Mouse (Mus musculus) heart, postnatal 25 days (tissue): ENCODE results near the gene Kcnab3. TPM values are rescaled to one million over a fixed set of nuclear protein-coding genes. Genes with fewer than 3 reads are reported as not detected.
A peak's percentile ranks its signal among the peaks of the same experiment; 100 is the strongest.

Source experiments
- DNase-seq: peaks from one replicate; pipeline ENCODE4 v3.0.0; 2022; ENCODE audit warnings: low spot score
- intact Hi-C: fragments of 180-260 bp; cut with DNase I; formaldehyde crosslinking; loops from one replicate; pipeline ENCODE4 v1.15.1; 2025
- total RNA-seq, 2 experiments: library from RNA; stranded (reverse); gene quantifications; 2 replicates each; pipeline ENCODE4 v1.2.3; 2021

The Kcnab3 gene
- total RNA-seq, 2 experiments from 2014 or later, result 0.22 to 0.29 TPM

DNA sequence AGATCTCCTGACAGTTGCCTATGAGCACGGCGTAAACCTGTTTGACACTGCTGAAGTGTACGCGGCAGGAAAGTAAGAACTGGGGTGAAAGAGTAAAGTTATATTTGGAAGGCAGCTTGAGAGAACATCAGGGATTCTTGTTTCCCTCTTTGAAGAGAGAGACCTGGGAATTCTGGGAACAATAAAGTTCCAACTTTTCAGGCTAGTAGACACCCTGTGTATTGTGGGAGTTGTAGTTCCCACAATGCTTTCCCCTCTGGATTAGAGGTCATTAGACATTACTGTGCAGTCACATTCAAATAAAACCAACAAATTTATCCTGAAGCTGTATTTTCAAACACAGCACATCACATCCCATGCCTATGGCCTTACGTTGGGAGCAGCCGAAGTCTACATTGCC, 2.5 kb downstream of the Kcnab3 start:
- intact Hi-C loops, result no loop called here
- no peak for DNase-seq

DNA sequence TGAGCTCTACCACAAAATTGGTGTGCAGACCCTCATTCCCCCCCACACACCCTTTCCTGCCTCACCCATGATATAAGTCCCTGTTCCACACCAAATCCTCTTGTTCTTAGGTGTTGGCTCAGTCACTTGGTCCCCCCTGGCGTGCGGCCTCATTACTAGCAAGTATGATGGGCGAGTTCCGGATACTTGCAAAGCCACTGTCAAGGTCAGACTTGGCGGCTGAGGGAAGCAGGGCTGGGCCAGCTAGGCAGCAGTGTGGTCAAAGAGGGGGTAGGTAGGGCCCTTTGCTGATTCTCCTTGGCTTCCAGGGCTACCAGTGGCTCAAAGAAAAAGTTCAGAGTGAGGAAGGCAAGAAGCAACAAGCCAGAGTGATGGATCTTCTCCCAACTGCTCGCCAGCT, 5.1 kb downstream of the Kcnab3 start:
- no peak for DNase-seq
- intact Hi-C loops, result no loop called here

DNA sequence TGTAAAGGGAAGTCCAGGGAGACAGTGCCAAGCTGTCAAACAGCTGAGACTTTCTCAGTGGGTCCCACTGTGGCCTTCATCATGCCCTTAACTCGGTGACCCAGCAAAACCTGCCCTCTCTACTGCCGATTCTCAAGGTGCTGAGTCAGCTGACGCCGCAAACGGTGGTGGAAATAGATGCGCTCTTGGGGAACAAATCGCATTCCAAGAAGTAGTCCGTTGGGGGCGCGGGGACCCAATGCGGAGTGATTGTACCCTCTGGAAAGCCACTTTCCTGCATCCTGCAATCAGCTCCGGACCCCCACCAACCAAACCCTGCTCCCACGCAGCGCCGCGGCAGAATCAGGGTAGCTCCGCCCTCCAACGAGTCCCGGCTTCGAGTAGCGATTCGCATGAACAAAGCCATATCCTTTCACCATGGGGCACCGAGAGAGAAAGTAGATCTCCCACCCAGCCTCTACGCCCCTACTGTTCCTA, 5.9 kb downstream of the Kcnab3 start:
- DNase-seq, result peak; percentile 51
- intact Hi-C loops, result loop anchor here (2.0 kb wide), 1 partner anchor 59 kb away; no protein-coding TSS in a partner anchor

DNA sequence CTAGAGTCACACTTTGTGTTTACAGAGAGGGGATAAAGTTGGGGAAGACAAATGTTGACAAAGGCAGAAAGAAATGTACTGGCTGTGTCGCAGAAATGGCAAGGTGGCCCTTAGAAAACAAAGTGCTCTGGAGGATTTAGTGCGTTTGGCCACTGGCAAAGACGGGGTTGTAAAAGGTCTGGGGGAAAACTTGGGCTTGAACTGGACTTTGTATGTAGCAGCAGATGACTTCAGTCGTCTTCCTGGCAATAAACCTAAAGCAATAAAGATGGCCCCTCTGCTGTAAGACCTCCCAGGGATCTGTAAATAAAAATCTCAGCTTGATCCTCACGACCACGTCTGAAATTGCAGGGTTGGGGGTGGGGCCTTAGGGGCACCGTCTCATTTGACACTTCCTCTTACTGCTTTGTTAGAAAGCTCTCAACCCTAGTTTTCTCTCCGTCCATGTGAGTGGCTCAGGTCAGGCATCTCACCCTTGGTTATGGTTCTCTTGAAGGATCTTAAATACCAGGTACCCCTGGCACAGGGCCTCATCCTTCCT, 6.7 kb downstream of the Kcnab3 start:
- intact Hi-C loops, result loop anchor here (2.0 kb wide), 1 partner anchor 58 kb away; no protein-coding TSS in a partner anchor
- DNase-seq, result no peak

DNA sequence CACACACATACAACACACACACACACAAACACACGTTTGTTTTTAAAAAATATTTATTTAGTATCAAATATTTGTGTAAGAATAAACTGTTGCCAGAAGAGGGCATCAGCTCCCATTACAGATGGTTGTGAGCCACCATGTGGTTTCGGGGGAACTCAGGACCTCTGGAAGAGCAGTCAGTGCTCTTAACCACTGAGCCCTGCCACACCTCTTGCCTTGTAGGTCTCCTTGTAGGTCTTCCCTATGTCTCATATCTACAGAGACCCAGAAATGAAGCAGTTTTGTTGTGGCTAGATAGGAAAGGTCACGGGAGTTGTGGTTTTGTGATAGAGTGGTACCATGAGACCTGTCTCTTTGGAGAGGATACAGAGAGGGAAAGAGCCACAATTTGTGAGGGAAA, 7.9 kb downstream of the Kcnab3 start:
- DNase-seq, result no peak
- intact Hi-C loops, result loop anchor here (2.0 kb wide), 1 partner anchor 57 kb away; no protein-coding TSS in a partner anchor

DNA sequence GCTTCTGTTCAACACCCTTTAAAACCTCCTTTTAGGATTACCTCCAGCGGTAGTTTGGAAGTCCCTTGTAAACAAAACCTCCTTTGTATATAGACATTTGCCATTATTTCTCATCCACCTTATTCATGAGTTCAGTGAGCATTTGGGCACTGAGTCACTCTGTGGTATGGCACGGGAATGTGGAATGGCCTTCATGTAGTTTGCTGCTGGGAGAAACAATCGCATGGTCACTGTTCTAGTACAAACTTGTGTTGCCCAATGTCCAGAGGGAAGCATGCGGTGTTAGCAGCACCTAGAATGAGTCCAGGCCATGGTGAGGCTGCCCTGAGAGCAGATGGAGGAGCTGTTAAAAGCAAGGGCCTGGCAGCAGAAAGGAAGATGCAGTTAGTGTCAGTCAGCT, 8.7 kb downstream of the Kcnab3 start:
- DNase-seq, result no peak
- intact Hi-C loops, result no loop called here

DNA sequence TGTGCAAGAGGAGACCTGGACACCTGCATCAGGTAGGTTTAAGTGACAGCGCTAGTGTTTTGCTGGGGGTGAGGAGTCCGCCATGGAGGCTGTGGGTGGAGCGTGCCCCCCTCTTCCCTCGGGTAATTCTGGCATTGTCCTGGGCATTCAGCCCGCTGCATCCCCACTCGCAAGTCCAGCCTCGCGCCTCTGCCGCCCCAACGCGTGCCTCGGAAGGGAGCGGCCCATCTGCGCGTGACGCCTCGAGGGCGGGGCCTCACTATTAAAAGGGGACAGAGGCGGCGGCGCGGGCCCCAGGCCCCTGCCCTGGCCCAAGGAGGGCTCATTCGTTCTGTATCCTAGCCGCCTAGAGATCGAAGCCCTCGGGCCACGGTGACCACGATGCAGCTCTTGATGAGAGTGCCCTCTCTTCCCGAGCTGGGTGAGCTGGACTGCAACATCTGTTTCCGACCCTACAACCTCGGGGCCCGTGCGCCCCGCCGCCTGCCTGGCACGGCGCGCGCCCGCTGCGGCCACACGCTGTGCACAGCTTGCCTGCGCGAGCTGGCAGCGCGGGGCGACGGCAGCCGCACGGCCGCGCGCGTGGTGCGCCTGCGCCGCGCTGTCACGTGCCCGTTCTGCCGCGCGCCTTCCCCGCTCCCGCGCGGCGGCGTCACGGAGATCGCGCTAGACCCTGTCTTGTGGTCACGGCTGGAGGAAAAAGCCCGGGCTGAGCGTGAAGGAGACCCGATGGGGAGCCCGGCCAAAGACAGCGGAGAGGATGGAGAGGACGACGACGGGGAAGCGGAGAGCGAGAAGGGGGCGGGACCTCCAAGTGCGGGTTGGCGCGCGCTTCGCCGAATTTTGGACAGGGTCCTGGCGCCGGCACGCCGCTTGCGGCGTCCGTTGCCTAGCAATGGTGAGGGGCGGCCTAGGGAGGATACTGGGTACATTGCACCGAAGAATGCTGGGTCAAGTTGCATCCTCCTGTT, 14.4 kb downstream of the Kcnab3 start, which contains the start of gene Rnf227:
TSS of gene Rnf227 (plus strand) at position 301 of the 971 bp plus-strand sequence.
- intact Hi-C loops, result loop anchor here (2.0 kb wide), 1 partner anchor 26 kb away; no protein-coding TSS in a partner anchor
- DNase-seq, result peak; percentile 46

DNA sequence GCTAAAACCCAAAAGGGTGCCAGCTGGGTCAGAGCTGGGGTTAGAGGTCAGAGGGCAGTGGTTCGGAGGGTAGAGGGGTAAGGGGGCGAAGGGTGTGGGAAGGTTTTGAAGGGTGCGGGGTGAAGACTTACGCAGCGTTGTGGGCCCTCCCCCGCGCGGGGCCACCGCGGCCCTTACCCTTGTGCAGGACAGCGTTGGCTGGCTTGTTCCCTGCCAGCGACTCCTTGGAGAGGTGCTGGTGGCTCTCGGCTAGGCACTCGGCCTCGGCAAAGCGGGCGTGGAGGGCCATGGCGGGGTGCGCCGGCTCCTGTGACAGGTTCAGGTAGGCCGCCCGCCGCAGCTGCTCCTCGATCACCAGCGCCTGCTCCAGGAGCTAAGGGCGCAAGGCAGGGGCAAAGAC, 20.4 kb downstream of the Kcnab3 start:
- intact Hi-C loops, result no loop called here
- DNase-seq, result no peak

DNA sequence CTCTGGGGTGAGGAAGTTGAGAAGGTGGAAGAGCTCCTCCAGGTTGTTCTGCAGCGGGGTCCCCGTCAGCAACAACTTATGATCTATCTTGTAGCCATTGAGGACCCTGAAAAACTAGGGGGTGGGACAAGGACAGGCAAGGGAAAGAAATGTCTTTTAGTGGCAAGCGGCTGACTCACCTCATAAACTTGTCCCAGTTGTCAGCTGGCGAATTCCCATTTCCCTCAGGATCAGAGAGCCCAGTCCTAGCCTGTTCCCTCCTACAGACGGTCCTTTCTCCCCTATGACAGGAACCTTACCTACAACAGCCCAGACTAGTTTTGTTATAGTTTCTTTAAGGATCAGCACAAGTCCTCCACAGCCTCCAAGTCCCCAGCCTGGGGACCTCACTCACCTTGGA, 30.5 kb downstream of the Kcnab3 start:
- DNase-seq, result no peak
- intact Hi-C loops, result no loop called here

DNA sequence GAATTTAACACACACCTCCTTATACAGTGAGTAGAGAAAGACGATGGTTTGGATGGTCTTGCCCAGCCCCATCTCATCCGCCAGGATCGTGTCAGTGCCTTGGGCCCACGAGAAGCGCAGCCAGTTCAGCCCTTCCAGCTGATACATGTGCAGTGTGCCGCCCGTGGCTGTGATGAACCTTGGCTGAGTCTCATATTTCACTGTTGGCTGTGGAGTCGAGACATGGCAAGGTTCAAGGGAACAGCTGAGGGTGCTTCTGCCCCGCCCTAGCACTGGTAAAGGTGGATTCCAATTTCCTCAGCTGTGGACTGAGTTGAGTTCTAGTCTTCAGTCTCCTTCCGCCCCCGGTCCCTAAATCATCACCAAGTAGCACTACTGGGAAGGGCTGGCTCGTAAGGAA, 31.6 kb downstream of the Kcnab3 start:
- DNase-seq, result no peak
- intact Hi-C loops, result no loop called here

DNA sequence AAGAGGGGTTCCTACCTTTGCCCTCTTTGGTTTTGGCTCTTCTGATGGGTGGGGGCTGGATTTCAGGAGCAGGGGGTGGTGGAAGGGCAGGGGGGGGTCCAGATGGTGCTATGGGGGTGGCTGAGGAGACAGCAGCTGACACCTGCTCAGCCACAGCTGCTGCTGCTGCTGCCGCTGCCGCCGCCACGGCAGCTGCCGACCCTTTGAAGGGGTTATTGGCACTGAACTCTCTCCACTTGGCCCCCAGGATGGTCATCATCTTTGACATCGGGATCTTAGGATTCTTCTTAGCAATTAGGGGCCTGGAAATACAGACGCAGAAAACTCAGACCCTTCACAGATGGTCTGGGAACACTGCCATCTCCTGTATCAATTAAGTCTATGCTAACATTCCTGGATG, 36.0 kb downstream of the Kcnab3 start:
- no peak for DNase-seq
- intact Hi-C loops, result no loop called here

DNA sequence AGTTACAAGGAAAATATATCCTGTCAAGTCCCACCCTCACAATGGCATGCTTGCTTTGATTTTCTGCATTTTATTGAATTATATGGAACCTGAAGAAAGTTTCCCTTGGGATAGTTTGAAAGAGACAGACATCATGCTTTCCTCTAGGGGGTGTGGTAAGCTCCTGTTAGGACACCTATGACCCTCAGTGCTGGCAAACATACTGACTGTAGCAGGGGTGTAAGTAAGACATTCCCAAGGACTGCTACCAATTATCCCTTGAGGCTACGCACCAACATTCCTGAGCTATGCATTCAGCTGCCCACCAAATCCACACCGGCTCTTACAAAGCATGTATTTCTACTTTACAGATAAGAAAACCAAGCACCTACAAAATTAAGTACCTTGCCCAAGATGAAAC, 36.4 kb downstream of the Kcnab3 start:
- no peak for DNase-seq
- intact Hi-C loops, result no loop called here

DNA sequence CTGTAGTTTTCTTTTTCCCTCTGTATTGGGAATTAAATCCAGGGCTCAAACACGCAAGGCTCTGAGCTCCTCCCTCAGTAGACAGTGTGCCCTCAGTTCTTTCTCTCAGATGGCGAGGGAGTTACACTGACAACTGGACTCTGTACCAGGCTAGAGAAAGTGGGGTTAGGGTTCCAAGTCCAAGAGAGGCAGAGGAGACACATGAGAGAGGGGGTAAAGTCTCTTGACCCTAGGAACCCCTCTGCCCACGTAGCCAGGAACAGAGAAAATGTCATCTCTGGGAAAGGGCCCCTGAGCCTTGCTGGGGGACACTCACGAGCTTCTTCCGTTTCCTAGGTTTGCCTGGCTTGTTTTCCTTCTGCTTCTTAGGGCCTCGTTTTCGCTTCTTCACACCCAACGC, 38.3 kb downstream of the Kcnab3 start:
- DNase-seq, result no peak
- intact Hi-C loops, result no loop called here

DNA sequence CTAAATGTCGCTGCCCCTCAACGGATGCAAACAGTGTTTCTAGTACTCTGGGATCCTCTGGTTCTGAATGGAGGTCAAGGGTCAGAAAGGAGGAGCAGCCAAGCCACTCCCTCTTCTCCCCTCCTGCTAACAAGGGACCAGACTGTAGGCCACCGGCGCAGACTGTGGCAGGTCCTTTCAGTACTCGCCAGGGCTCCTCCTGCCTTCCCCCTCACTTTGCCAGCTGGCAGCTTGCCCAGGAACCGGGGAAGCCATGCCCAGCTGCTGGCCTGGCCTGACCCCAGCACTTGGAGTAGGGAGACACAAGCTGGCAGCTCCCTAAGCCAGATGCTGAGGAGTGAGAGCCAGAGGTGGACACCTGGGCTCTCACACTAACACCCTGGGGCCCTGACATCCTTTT, 38.9 kb downstream of the Kcnab3 start:
- DNase-seq, result peak; percentile 90
- intact Hi-C loops, result no loop called here

DNA sequence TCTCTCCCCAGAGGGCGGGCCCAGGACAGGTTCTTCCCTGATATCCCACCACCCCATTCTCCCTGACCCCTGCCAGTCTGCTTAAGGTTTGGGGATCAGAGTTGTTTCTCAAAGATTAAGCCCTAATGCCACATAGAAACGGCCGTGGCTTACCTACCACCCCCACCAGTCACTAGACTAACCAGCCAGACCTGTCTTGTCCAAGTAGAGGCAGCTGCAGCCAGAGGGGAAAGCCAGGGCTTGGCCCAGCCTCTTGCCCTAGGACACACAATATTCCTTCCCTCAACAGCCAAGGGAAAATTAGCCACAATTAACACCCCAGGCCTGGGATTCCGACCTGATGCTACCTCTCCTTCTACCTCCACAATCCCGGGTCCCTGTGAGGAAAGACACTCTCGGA, 39.7 kb downstream of the Kcnab3 start:
- DNase-seq, result no peak
- intact Hi-C loops, result loop anchor here (2.0 kb wide), 2 partner anchors 25 to 39 kb away; partner anchors contain the start of genes Kcnab3 and Rnf227

DNA sequence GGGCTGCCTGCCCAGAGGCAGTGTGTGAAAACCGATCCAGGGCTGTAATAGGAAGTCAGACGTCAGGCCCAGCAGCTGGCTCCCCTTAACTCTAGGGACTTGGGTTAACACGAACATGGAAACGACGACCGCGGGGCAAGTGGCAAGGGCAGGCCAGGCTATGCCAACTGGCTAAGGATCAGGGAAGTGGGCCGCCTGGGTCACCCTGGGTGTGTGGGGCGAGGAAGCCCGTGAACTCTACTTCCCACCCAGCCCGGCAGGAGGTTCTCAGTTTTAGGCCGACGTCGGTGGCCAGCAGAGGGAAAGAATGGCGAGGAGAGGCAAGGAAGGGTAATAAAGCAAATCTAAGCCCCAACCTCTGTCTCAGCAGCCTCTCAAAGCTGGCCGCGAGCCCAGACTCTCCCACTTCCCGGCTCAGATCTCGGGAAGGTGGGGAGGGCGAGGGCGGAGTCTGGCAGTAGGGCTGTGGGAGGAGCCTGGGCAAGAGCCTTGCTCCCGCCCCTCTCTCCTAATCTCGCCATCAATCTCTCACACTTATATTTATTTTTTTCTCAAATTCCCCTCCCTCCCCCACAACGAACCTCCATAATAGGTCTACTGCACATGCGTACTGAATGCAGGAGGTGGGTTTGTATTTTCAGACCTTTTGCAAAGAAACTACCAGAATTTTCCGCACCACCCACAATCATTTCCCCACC, 40.2 kb downstream of the Kcnab3 start:
- peak; percentile 88 for DNase-seq
- intact Hi-C loops, result loop anchor here (2.0 kb wide), 2 partner anchors 26 to 40 kb away; partner anchors contain the start of genes Kcnab3 and Rnf227

DNA sequence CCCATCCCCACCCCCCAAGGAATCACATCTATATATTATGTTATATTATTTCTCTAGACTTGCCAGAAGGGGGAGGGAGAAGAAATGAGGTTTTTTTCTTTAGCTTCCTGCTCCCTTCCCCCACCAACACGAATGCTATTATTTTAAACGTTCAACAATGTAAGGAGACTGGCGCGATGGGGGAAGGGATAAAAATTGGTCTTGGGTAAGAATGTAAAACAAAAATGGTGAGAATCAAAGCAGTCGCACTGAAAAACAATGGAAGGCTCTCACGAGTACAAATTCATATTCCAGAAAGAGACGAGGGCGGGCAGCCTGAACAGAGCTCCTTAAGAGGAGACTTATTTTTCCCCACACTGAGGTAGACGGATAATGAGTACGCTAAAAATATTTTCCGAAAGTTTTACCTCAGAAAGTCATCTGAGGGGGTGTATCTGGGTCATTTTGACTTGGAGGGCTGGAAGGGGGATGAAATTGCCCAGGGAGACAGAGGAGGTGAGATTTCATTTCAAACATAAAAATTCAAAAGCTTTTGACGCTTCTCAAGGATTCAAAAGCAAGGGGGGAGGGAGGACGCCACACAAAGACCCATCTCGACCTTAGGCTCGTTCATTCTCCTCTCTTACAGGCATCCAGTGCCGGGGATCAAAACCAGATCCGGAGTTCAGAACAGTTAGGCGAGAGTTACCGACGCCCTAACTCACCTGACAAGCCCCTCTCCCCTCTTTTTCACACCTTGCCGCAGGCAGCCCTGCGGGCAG, 41.0 kb downstream of the Kcnab3 start:
- intact Hi-C loops, result loop anchor here (2.0 kb wide), 2 partner anchors 26 to 40 kb away; partner anchors contain the start of genes Kcnab3 and Rnf227
- DNase-seq, result no peak

DNA sequence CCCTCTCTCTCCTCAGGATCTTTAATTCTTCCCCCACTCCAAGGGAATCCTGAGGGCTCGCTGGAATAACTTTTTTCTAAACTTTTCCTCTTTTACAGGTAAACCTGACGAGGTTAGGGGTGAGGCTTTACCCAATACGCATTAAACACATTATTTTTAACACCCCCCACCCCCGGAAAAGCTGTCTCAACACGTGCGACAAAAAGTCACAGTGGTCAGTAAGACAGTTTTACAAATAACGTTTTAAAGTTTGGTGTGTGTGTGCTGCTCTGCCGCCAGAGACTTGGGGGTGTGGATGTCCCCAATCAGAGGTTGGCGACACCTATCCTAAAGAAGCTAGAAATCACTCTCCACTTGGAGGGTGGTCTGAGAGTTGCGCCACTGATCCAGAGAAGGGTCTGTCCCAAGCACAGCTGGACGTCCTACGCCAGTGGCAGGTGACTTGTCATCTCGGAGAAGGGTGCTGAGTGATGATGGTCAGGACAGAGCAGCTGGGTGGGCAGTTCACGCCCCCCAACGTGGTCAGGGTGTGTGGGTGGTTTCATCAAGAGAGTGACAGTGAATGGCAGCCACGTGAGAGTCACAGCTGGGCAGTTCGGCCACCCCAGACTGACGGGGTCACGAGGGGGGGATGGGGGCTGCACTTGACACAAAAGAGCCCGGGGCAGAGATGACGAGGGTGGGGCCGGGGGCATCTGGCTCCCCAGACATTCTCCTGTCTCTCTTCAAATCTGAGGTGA, 41.7 kb downstream of the Kcnab3 start:
- DNase-seq, result no peak
- intact Hi-C loops, result loop anchor here (2.0 kb wide), 2 partner anchors 27 to 41 kb away; partner anchors contain the start of genes Kcnab3 and Rnf227
